Mouse (Mus musculus) megakaryocyte, embryonic 14.5 days (primary cell): ENCODE results near the gene Ly6g6e.

Experiments
- FLI1 ChIP-seq: IDR thresholded peaks from 2 replicates; pipeline ENCODE4 v1.6.1; 2012; ENCODE audit warnings: low read length, inconsistent platforms, mixed read lengths
- GATA1 ChIP-seq: IDR thresholded peaks from 3 replicates; pipeline ENCODE4 v1.6.1; 2012; ENCODE audit warnings: mixed read lengths, low read length, inconsistent platforms, borderline replicate concordance

DNA sequence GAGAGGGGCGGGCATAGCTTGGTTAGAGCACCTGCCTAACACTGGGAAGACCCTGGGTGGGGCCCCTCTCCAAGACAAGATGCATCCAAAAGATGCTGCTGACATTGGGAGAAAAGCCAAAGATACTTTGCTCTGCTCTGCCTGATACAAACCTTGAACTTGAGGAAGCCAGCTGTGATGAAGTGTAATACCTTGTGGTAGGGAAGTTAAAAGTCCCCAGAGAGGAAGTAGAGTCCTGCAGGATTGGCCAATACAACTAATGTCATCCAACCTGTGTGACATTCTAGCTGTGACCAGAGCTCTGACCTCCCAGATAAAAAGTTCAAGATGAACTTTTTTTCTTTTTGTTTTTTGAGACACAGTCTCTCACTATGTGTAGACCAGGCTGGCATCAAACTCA, 48.4 kb downstream of the Ly6g6e start:
- TF ChIP-seq GATA1: no peak
- no peak for TF ChIP-seq FLI1
